Mouse (Mus musculus): ENCODE measurements at regions not wholly inside any gene's neighbourhood (a gene's known extent, or its start where the extent isn't known, plus 50 kb on each side); places are given as distances from the start of the nearest gene placed in this dataset.

DNA sequence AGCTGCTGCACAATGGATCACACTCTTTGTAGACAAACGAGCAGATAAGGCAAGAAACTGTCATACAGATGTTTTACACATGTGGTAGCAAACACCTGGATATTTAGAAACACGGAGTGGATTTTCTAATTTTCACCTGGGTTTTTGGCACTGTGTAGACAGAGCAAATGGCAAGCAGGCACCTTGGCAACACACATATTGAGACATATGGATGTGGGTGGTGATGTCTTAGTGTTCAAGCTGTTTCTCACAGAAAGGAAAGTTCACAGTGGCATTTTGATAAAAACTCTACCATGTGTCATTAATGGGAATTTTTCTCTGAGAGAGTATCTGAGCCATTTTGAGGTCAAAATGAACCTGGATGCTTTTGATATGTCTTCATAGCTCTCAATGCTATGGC is 417.9 kb upstream of the Megf9 start:
- DNase-seq: no peak
- intact Hi-C loops (cut with DNase I): no loop called here

DNA sequence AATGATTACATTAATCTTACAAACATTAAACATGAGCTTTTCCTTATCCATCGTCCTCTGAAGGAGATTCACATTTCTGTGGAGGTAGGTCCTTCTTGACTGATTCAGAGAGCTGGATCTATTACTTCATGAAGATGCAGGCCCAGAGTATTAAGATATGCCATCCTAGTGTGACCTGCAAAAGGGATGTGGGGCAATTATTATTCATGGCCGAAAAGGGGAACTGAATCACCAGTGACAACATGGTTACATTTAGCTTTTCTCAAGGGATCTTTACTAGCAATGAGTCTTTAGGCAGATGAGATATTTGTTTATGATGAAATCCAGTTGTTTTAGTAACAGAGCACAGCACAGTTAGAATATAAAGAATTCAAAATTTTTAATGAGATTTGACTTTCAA is 405.4 kb upstream of the Megf9 start:
- intact Hi-C loops (cut with DNase I): no loop called here
- DNase-seq: no peak

DNA sequence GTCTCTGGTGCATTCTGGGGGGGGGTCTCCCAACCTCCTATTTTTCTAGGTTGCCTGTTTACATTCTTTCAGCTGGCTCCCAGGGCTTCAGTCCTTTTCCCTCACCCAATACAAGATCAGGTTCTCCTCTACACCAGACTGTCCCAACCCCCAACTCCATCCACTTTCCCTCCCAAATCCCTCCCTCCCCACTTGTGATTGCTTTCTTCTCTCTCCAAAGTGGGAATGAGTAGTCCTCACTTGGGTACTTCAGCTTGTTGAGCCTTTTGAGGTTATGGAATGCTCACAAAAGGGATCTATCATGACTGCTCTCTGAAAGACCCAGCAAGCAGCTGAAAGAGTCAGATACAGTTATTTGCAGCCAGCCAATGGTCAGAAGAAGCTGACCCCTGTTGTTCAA is 399.3 kb upstream of the Megf9 start:
- DNase-seq: no peak
- intact Hi-C loops (cut with DNase I): no loop called here

DNA sequence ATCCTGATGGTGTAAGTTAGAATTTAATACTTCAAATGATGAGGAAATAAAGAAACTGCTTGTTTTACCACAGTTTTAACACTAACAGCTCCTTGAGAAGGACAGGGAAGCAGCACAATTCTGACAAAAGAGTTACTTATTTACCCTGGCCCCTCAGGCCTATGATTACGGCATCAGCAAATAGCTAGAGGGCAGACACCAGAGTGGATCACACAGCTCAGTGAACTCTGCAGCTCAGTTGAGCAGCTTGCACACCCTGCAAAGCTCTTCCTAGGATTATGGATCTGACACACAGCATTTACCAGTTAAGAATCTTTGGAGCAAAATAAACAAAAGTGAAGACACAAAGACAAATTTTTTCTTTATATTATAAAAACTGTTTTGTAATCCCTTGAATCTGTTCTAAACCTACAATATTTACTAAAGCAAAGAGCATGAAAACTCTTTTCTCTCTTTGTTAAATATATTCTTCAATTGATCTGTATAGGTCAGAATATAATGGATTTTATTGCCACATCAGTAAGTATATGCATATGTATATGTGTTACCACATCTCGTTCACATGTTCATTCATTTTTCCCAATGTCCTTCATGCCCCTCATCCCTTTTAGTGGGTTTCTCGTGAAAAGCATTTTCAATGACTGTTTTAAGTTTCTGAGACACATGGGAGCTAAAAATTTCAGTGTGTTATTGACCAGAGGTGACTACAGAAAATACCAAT is 387.3 kb upstream of the Megf9 start:
- no peak for DNase-seq
- intact Hi-C loops (cut with DNase I): no loop called here

DNA sequence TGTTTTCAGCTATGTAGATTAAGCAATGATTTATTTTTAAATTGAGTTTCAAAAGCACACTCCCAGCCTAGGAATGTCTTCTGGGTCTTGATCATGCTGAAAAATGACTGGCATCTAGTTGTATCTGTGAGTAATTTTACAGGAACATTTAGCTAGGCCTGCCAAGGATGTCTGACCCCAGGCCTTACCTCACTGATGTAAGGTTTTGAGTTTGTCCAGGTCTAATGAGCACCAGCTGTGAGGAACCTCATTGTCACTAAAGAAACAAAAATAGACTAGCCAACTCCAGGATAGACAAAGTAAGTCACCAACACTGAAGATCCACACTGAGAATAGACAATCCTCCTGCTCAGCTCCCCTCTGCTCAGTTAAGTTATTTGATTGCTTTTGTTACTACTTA is 379.8 kb upstream of the Megf9 start:
- intact Hi-C loops (cut with DNase I): no loop called here
- DNase-seq: no peak

DNA sequence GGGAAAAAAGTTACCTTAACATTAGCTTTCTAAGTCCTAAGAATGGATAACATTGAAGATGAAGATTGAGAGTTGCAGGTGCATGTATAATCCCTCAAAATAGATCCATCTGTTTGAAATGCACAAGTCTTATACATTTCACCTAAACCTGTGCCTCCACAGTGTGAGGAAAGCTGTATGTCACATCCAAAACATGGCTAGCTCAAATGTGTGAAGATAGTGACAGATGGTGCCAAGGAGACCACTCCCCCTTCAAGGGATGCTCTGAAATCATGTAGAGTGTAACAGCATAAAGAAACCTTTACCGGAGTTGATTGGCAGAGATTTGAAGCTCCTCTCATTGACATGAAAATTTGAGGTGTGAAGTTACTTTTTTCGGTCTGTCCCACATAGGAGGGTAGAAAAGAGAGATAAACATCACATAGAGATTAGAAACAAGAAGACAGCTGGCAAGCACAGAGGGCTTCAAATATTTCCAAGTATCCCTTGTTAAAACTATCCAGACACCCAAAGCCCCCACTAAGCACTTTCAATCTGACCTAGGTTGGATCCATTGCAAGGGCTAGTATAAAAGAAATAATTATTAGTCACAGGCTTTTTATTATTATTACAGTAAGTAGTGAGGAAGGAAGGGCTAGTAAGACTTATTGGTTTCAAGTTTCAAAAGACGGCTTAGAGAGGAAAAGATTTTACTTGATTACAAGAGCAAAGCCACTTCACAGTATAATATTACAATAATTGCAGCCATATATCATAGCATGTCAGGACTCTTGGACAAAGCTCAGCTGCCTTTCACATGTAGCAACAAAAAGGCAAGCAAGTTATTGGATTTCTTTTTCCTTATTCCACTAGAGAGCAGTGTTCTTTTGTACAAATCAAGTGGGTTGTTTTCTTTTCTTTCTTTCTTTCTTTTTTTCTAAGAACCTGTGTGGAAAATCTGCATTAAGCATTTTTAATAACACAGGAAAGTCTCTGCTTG is 372.3 kb upstream of the Megf9 start:
- intact Hi-C loops (cut with DNase I): loop anchor here (5.0 kb wide), 1 partner anchor 1290 kb away; no protein-coding TSS in a partner anchor
- no peak for DNase-seq

All from left cerebral cortex, postnatal 4 days (tissue).